27 mouse cellular contexts compared by ENCODE assay signal in the genomic region with DNA sequence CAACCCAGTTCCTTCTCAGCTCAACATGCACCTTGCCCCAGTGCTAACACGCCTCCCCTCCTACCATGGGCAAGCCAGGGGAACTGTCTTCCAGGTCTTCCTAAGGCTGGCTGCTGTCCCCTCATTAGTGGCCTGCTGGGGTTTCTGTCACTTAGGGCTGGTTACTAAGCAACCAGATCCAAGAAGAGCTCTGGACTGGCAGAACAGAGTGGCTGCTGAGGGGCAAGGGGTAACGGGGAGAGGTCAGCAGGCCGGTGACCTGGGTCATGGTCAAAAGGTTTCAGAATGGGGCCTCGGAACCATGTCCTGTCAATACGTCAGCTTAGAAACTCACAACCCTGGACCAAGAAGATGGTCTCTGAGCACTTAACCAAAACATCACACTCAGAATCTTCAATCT. TPM values are rescaled to one million over a fixed set of nuclear protein-coding genes. Genes with fewer than 3 reads are reported as not detected.
DNase-seq lines count a peak whose midpoint lies in the region; ATAC-seq lines count a peak whose summit lies in the region.
"Had no signal": no experiment of that assay in that cellular context is flagged by ENCODE, and none has a peak within 500 bp of the region (broad histone marks: within the 10 kb centered on the region; RNA-seq: fewer than 3 reads in every experiment).

No protein-coding gene starts in this region.

- H3K4me3 ChIP-seq in forebrain, embryonic 12.5 days (replicated peaks): no peak overlapping the region
- H3K4me3 ChIP-seq in forebrain, embryonic 13.5 days: no peak overlapping the region
- no peak overlapping the region for H3K4me3 ChIP-seq in kidney, embryonic 14.5 days (ENCODE audit: low read length)
- no peak overlapping the region for H3K4me3 ChIP-seq in intestine, embryonic 16.5 days (ENCODE audit: low read length)
- H3K4me3 ChIP-seq: embryonic facial prominence, embryonic 12.5 days; erythroblast, embryonic 14.5 days; gastrocnemius, adult 2 months; intestine, embryonic 15.5 days; kidney, embryonic 15.5 days; limb, embryonic 12.5 days had no signal

- no peak overlapping the region for H3K4me2 ChIP-seq in forebrain, embryonic 12.5 days
- H3K4me2 ChIP-seq in forebrain, embryonic 13.5 days: no peak overlapping the region
- no peak overlapping the region for H3K4me2 ChIP-seq in kidney, embryonic 14.5 days (replicated peaks; ENCODE audit: low read depth, low read length)
- no peak overlapping the region for H3K4me2 ChIP-seq in intestine, embryonic 16.5 days (ENCODE audit: low read depth, low read length)
- H3K4me2 ChIP-seq: embryonic facial prominence, embryonic 12.5 days; intestine, embryonic 15.5 days; kidney, embryonic 15.5 days; limb, embryonic 12.5 days had no signal

- peaks cover 46% of the 10 kb centered on the region for H3K4me1 ChIP-seq in forebrain, embryonic 12.5 days
- peaks cover 49% of the 10 kb centered on the region for H3K4me1 ChIP-seq in forebrain, embryonic 13.5 days
- H3K4me1 ChIP-seq in kidney, embryonic 14.5 days (ENCODE audit: control insufficient read depth, insufficient read depth, low read length): peaks cover 42% of the 10 kb centered on the region
- peaks cover 4% of the 10 kb centered on the region; the same call in 1 of the 2 replicates for H3K4me1 ChIP-seq in intestine, embryonic 16.5 days (ENCODE audit: control insufficient read depth, insufficient read depth, low read length)

- WGBS in forebrain, embryonic 12.5 days: 9% methylated on average over 5 of the region's 5 CpGs
- WGBS in forebrain, embryonic 13.5 days: 17% methylated on average over 5 of the region's 5 CpGs
- WGBS in kidney, embryonic 14.5 days: 38% methylated on average over 5 of the region's 5 CpGs
- 68% methylated on average over 5 of the region's 5 CpGs for WGBS in intestine, embryonic 16.5 days

- H3K9me3 ChIP-seq in forebrain, embryonic 12.5 days: no peaks in the 10 kb centered on the region
- H3K9me3 ChIP-seq in forebrain, embryonic 13.5 days (replicated peaks): no peaks in the 10 kb centered on the region
- no peaks in the 10 kb centered on the region for H3K9me3 ChIP-seq in kidney, embryonic 14.5 days (ENCODE audit: control insufficient read depth, low read length)
- no peaks in the 10 kb centered on the region for H3K9me3 ChIP-seq in intestine, embryonic 16.5 days (ENCODE audit: control insufficient read depth, low read length)
- H3K9me3 ChIP-seq: embryonic facial prominence, embryonic 12.5 days; G1E; intestine, embryonic 15.5 days; kidney, embryonic 15.5 days; limb, embryonic 12.5 days had no signal

- H3K36me3 ChIP-seq in forebrain, embryonic 12.5 days (replicated peaks): no peaks in the 10 kb centered on the region
- no peaks in the 10 kb centered on the region for H3K36me3 ChIP-seq in forebrain, embryonic 13.5 days (ENCODE audit: poor library complexity, severe bottlenecking)
- H3K36me3 ChIP-seq in kidney, embryonic 14.5 days (ENCODE audit: control insufficient read depth, insufficient read depth, low read length): no peaks in the 10 kb centered on the region
- H3K36me3 ChIP-seq in intestine, embryonic 16.5 days (ENCODE audit: control insufficient read depth, insufficient read depth, low read length): no peaks in the 10 kb centered on the region
- H3K36me3 ChIP-seq: embryonic facial prominence, embryonic 12.5 days; G1E; intestine, embryonic 15.5 days; kidney, embryonic 15.5 days; limb, embryonic 12.5 days had no signal

- peaks cover 27% of the 10 kb centered on the region for H3K27me3 ChIP-seq in forebrain, embryonic 12.5 days
- peaks cover 16% of the 10 kb centered on the region; the same call in 1 of the 2 replicates for H3K27me3 ChIP-seq in forebrain, embryonic 13.5 days
- no peaks in the 10 kb centered on the region for H3K27me3 ChIP-seq in kidney, embryonic 14.5 days (ENCODE audit: control insufficient read depth, insufficient read depth, low read length)
- H3K27me3 ChIP-seq in intestine, embryonic 16.5 days (replicated peaks; ENCODE audit: control insufficient read depth, insufficient read depth, low read length): no peaks in the 10 kb centered on the region
- H3K27me3 ChIP-seq: intestine, embryonic 15.5 days had no signal

- no peak for DNase-seq in kidney, postnatal 14 days
- DNase-seq in embryo, embryonic 9.5 days (ENCODE audit: extremely low spot score): peak; percentile 50
- peak; percentile 72 for DNase-seq in retina, embryonic 14.5 days (ENCODE audit: low spot score)
- DNase-seq: adrenal gland, postnatal 10 days; cerebellum, adult 11 months; cerebellum, postnatal 14 days; forebrain, postnatal 0 days; gastrocnemius, adult 2 months; thymus, postnatal 36 days had no signal

- H3K27ac ChIP-seq in forebrain, embryonic 12.5 days: no peak overlapping the region
- no peak overlapping the region for H3K27ac ChIP-seq in forebrain, embryonic 13.5 days
- no peak overlapping the region for H3K27ac ChIP-seq in kidney, embryonic 14.5 days (ENCODE audit: low read depth, low read length)
- H3K27ac ChIP-seq in intestine, embryonic 16.5 days (ENCODE audit: low read length): no peak overlapping the region
- H3K27ac ChIP-seq: embryonic facial prominence, embryonic 12.5 days; gastrocnemius, adult 2 months; intestine, embryonic 15.5 days; kidney, embryonic 15.5 days; limb, embryonic 12.5 days; liver, embryonic 14.5 days; macrophage had no signal

- ATAC-seq in forebrain, embryonic 12.5 days (ENCODE audit: low FRiP score): 0 out of 2 replicates have a peak, but pooled peaks have one; percentile 27
- no peak for ATAC-seq in forebrain, embryonic 13.5 days
- no peak for ATAC-seq in kidney, embryonic 14.5 days (ENCODE audit: low FRiP score, low TSS enrichment)
- ATAC-seq in intestine, embryonic 16.5 days: no peak
- ATAC-seq: activated CD4-positive, CD25-positive, alpha-beta regulatory T cell, adult 4 months; forebrain, postnatal 0 days; intestine, embryonic 15.5 days had no signal

- no peak overlapping the region for H3K9ac ChIP-seq in forebrain, embryonic 12.5 days
- H3K9ac ChIP-seq in forebrain, embryonic 13.5 days: no peak overlapping the region
- H3K9ac ChIP-seq in kidney, embryonic 14.5 days (ENCODE audit: low read depth, low read length): 0 out of 2 replicates have a peak overlapping the region, but pooled peaks have one; percentile 12
- H3K9ac ChIP-seq in intestine, embryonic 16.5 days (ENCODE audit: low read depth, low read length): no peak overlapping the region
- H3K9ac ChIP-seq: embryonic facial prominence, embryonic 12.5 days; forebrain, postnatal 0 days; intestine, embryonic 15.5 days; kidney, embryonic 15.5 days; limb, embryonic 12.5 days; liver, embryonic 14.5 days had no signal

RNA-seq across cellular contexts. Expression of gene 1700017B05Rik, which starts 5.0 kb away (rescaled TPM):
- 9.1 and 11.7 TPM in 2 replicates for polyA plus RNA-seq in forebrain, embryonic 12.5 days (2016; fragmentation: Nextera tagmentation; extraction: Ambion mirVana)
- polyA plus RNA-seq in forebrain, embryonic 13.5 days (2015; fragmentation: Nextera tagmentation; extraction: Ambion mirVana): 5.8 and 8.0 TPM in 2 replicates
- 21.5 and 27.8 TPM in 2 replicates for polyA plus RNA-seq in kidney, embryonic 14.5 days (2014; fragmentation: Nextera tagmentation; extraction: Ambion mirVana)
- 23.8 and 25.5 TPM in 2 replicates for polyA plus RNA-seq in intestine, embryonic 16.5 days (2015; fragmentation: Nextera tagmentation; extraction: Ambion mirVana)

RNA-seq across cellular contexts. Expression of gene Trcg1, which starts 31.1 kb away (rescaled TPM):
- polyA plus RNA-seq in forebrain, embryonic 12.5 days (2016; fragmentation: Nextera tagmentation; extraction: Ambion mirVana): 0.06 TPM in 1 of 2 replicates, not detected in the other
- polyA plus RNA-seq in forebrain, embryonic 13.5 days (2015; fragmentation: Nextera tagmentation; extraction: Ambion mirVana): not detected in 2 replicates
- polyA plus RNA-seq in kidney, embryonic 14.5 days (2014; fragmentation: Nextera tagmentation; extraction: Ambion mirVana): not detected in 2 replicates
- polyA plus RNA-seq in intestine, embryonic 16.5 days (2015; fragmentation: Nextera tagmentation; extraction: Ambion mirVana): not detected in 2 replicates
- polyA plus RNA-seq: activated CD4-positive, CD25-positive, alpha-beta regulatory T cell, adult 4 months; embryonic facial prominence, embryonic 12.5 days; erythroblast, embryonic 14.5 days; forebrain, postnatal 0 days; G1E; gonadal fat pad, adult 2 months; heart, embryonic 14.5 days; intestine, embryonic 15.5 days; kidney, embryonic 15.5 days; large intestine, adult 2 months; limb, embryonic 12.5 days; liver, embryonic 14.5 days; lung, embryonic 16.5 days; macrophage; small intestine, adult 2 months had no signal
